Mouse (Mus musculus) hindbrain, embryonic 14.5 days (tissue): ENCODE results near the gene Ntrk2. TPM values are rescaled to one million over a fixed set of nuclear protein-coding genes. Genes with fewer than 3 reads are reported as not detected.
A peak's percentile ranks its signal among the peaks of the same experiment; 100 is the strongest.

Experiments used
- ATAC-seq: fragments of 200-750 bp; cut with Nextera tagmentation; 2 replicates; pipeline ENCODE4 v1.8.0; 2017; ENCODE audit warnings: moderate number of reproducible peaks, mild to moderate bottlenecking, moderate TSS enrichment, moderate library complexity; ENCODE audit not compliant: low FRiP score
- DNase-seq: peaks from one replicate; pipeline ENCODE4 v3.0.0-alpha.2; 2015; ENCODE audit warnings: low spot score
- H3K27ac ChIP-seq: fragments of 300-500 bp; sonication (generic); 2 replicates; pipeline ENCODE4 v1.5.1; 2014; ENCODE audit warnings: mild to moderate bottlenecking, moderate library complexity
- H3K27me3 ChIP-seq: fragments of 300-500 bp; sonication (generic); 2 replicates; pipeline ENCODE4 v1.6.1; 2014; ENCODE audit warnings: mild to moderate bottlenecking, low read length, mixed read lengths; ENCODE audit not compliant: control insufficient read depth, insufficient read depth
- H3K36me3 ChIP-seq: fragments of 300-500 bp; sonication (generic); replicated peaks from 2 replicates; pipeline ENCODE4 v1.6.1; 2014; ENCODE audit not compliant: control insufficient read depth, insufficient read depth
- H3K4me1 ChIP-seq: fragments of 300-500 bp; sonication (generic); replicated peaks from 2 replicates; pipeline ENCODE4 v1.6.1; 2014; ENCODE audit warnings: antibody characterized with exemption, low read length, mixed read lengths; ENCODE audit not compliant: control insufficient read depth, insufficient read depth
- H3K4me2 ChIP-seq: fragments of 300-500 bp; sonication (generic); replicated peaks from 2 replicates; pipeline ENCODE4 v1.6.1; 2014; ENCODE audit warnings: mild to moderate bottlenecking, moderate library complexity
- H3K4me3 ChIP-seq: fragments of 300-500 bp; sonication (generic); replicated peaks from 2 replicates; pipeline ENCODE4 v1.5.1; 2014; ENCODE audit warnings: mild to moderate bottlenecking, low read length
- H3K9ac ChIP-seq: fragments of 300-500 bp; sonication (generic); 2 replicates; pipeline ENCODE4 v1.6.1; 2014
- H3K9me3 ChIP-seq: fragments of 300-500 bp; sonication (generic); 2 replicates; pipeline ENCODE4 v1.6.1; 2016; ENCODE audit warnings: low read length; ENCODE audit not compliant: control insufficient read depth
- WGBS: fragments of 180-500 bp; shearing (Covaris S2); extraction: QIAGEN DNeasy Blood & Tissue Kit; methylation state at CpG from one replicate; pipeline ENCODE4 v1.1.7; 2014; 5-methylcytosine and 5-hydroxymethylcytosine counted together
- polyA plus RNA-seq: library from polyadenylated mRNA; unstranded; fragments of >200 nt; fragmentation: Nextera tagmentation; extraction: Ambion mirVana; gene quantifications from 2 replicates; pipeline ENCODE4 v1.2.1, GENCODE M21; 2014

The Ntrk2 gene
- polyA plus RNA-seq, 1 experiment from 2014 or later = 108 TPM

DNA sequence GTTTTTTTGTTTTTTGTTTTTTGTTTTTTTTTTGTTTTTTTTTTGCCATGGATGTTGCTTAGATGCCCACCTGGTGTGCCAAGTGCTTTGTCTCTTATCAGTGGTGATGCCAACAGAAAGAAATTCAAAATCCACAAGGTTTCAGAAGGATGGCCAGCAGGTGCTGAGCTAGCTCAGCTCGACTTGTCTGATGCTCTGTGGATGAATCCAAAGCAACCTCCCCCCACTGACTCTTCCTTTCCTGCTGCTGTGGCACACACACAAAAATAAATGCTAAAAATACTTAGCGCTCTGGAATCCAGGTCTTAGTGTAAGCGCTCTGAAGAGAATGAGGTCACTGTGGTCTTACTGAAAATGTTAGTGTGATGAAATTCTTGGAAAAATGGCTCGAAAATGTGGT is 28.4 kb downstream of the Ntrk2 start:
- Histone ChIP-seq H3K27me3 (no peaks in the 10 kb centered on the region), H3K4me2 (no peak overlapping the region), H3K27ac (no peak overlapping the region), H3K4me1 (0 out of 2 replicates have a peak, but pooled peaks cover 4% of the 10 kb centered on the region), H3K36me3 (peaks cover 16% of the 10 kb centered on the region), H3K9me3 (no peaks in the 10 kb centered on the region), H3K4me3 (no peak overlapping the region), H3K9ac (no peak overlapping the region)
- 79% methylated on average over 4 of the region's 4 CpGs for WGBS
- ATAC-seq = no peak
- no peak for DNase-seq

DNA sequence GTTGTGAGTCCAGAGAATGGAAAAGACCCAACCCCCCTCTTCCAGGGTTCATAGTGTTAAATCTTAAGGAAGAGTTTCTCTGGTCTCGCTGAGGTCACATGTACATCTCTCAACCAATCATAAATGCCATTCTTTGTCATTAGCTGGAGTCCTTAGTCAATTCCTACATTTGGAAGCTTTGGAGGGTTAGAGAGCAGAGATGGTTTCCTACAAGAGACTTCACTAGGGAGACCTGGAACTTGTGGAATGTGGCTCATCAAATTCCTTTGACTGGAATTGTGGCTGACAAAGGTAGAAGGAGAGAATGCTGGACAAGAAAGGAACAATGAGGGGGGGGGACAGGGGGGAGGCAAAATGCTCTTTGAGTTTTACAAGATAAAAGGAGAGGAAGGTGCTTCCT is 30.5 kb downstream of the Ntrk2 start:
- Histone ChIP-seq H3K36me3 (peaks cover 20% of the 10 kb centered on the region), H3K4me3 (no peak overlapping the region), H3K9me3 (no peaks in the 10 kb centered on the region), H3K9ac (no peak overlapping the region), H3K4me1 (0 out of 2 replicates have a peak, but pooled peaks cover 9% of the 10 kb centered on the region), H3K27ac (no peak overlapping the region), H3K27me3 (no peaks in the 10 kb centered on the region), H3K4me2 (no peak overlapping the region)
- DNase-seq = no peak
- WGBS = 98% methylated on average over 1 of the region's 1 CpGs
- no peak for ATAC-seq

DNA sequence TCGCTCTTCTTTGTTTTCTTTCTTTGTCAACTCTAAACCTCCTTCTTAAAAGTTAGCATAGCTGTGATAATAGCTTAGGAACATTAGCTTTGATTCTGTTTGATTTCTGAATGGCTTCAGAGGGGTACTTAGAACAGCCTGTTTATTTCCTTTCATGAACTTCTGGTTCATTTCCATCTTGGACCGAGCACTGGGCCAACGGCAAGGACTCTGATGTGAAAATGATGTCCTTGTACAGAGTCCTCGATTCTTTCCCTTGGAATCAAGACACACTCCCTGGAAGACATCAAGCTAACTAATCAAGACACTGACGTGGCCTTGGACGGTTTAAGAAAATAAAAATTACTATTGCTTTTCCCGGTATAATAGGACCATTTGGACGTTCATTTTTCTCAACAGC is 31.7 kb downstream of the Ntrk2 start:
- H3K4me3 ChIP-seq = no peak overlapping the region
- no peak for ATAC-seq
- H3K4me2 ChIP-seq = no peak overlapping the region
- H3K36me3 ChIP-seq = peaks cover 24% of the 10 kb centered on the region
- DNase-seq = no peak
- H3K4me1 ChIP-seq = 0 out of 2 replicates have a peak, but pooled peaks cover 5% of the 10 kb centered on the region
- 92% methylated on average over 8 of the region's 8 CpGs for WGBS
- H3K27me3 ChIP-seq = no peaks in the 10 kb centered on the region
- H3K9ac ChIP-seq = no peak overlapping the region
- H3K27ac ChIP-seq = no peak overlapping the region
- H3K9me3 ChIP-seq = no peaks in the 10 kb centered on the region

DNA sequence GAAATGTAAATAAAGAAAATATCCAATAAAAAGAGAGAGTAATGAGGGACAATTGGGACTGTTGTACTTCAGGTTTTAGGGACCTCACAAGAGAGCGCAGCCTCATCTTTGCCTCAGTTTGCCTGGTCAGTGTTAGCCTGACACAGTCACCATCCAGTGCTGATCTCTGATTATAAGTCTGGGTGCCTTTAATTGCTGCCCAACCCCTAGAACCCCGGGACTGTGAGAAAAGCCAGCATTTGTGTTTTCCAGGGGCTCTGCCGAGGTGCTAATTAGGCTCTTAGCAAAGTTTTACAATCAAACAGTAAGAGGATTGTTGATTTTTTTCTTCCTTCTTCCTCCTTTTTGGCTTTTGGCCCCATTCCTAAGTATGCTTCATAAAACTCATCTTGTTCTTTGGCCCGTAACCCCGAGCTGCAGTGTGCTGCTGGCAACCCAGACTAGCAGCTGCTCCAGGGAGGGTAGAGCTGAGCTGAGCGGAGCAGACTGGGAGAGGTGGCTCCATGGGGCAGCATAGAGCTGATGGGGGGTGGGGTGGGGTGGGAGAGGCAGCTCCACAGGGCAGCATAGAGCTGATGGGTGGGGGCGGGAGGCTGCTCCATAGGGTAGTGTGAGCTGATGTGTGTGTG is 34.5 kb downstream of the Ntrk2 start:
- peak; percentile 73; the same call in 1 of the 2 replicates for ATAC-seq
- Histone ChIP-seq H3K4me2 (no peak overlapping the region), H3K9me3 (no peaks in the 10 kb centered on the region), H3K4me3 (no peak overlapping the region), H3K4me1 (0 out of 2 replicates have a peak, but pooled peaks cover 8% of the 10 kb centered on the region), H3K27ac (no peak overlapping the region), H3K36me3 (peaks cover 27% of the 10 kb centered on the region), H3K27me3 (no peaks in the 10 kb centered on the region), H3K9ac (no peak overlapping the region)
- peak; percentile 52 for DNase-seq
- 39% methylated on average over 7 of the region's 7 CpGs for WGBS

DNA sequence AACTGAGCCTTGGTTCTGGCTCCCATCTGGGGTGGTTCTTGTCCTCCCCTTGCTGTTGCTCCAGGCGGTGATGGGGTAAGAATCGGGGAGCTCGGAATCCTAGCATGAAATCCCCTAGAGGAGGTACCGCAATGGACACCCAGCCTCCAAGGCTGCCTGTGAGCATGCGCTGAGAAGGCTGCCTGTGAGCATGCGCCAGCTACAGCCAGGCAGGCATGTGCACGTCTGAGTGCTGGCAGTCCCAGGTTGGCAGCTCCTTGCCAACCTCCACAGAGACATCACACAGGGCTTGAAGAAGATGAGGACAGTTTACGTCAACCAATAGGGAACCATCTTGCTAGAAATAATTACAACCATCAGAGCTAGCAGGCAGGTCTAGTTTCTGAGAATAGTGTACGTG is 37.5 kb downstream of the Ntrk2 start:
- H3K9ac ChIP-seq = no peak overlapping the region
- peaks cover 44% of the 10 kb centered on the region for H3K36me3 ChIP-seq
- 84% methylated on average over 9 of the region's 9 CpGs for WGBS
- H3K9me3 ChIP-seq = no peaks in the 10 kb centered on the region
- H3K27me3 ChIP-seq = no peaks in the 10 kb centered on the region
- 0 out of 2 replicates have a peak, but pooled peaks cover 9% of the 10 kb centered on the region for H3K4me1 ChIP-seq
- H3K4me3 ChIP-seq = no peak overlapping the region
- no peak overlapping the region for H3K27ac ChIP-seq
- no peak for ATAC-seq
- no peak for DNase-seq
- no peak overlapping the region for H3K4me2 ChIP-seq

DNA sequence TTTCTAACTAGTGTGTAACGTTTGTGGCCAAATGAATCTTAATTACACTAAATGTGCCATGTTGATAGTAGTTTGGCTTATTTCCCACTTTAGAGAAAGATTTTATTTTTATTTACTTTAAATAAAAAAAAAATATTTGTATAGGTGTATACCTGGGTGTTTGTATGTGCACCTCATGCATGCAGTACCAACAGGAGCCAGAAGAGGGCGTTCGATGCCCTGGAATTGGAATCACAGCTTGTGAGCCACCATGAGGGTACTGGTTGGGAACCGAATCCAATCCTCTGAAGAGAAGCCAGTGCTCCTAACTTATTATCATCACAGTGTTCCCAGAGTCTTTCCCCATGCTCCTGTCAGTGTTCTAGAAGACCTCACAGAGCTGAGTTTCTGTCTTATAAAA is 42.2 kb downstream of the Ntrk2 start:
- Histone ChIP-seq H3K4me3 (no peak overlapping the region), H3K9ac (no peak overlapping the region), H3K27me3 (no peaks in the 10 kb centered on the region), H3K36me3 (peaks cover 32% of the 10 kb centered on the region), H3K4me2 (no peak overlapping the region), H3K4me1 (0 out of 2 replicates have a peak, but pooled peaks cover 4% of the 10 kb centered on the region), H3K27ac (no peak overlapping the region), H3K9me3 (no peaks in the 10 kb centered on the region)
- DNase-seq = no peak
- WGBS = 88% methylated on average over 4 of the region's 4 CpGs
- ATAC-seq = no peak

DNA sequence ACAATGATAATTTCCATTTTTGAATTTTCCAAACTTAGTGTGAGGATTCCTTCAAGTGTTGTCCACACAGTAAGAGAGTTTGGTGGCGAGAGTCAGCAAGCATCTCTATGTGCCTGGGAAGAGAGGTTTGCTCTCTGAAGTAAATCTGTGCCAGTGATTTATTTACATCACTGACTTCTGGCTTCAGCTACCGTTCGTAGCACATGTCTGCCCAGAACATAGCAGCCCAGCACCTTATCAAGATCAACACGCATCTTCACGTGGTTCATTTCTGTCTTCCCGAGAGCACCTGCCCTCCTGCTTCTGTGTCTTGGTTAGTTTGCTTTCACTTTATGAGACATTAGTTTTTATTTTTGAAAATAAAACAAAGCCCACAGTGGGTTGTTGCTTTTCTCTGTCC is 47.3 kb downstream of the Ntrk2 start:
- H3K27me3 ChIP-seq = no peaks in the 10 kb centered on the region
- ATAC-seq (no peak), DNase-seq (no peak)
- no peak overlapping the region for H3K4me2 ChIP-seq
- H3K36me3 ChIP-seq = peaks cover 6% of the 10 kb centered on the region
- WGBS = 87% methylated on average over 6 of the region's 6 CpGs
- H3K27ac ChIP-seq = no peak overlapping the region
- no peaks in the 10 kb centered on the region for H3K4me1 ChIP-seq
- no peak overlapping the region for H3K4me3 ChIP-seq
- H3K9me3 ChIP-seq = no peaks in the 10 kb centered on the region
- H3K9ac ChIP-seq = no peak overlapping the region

DNA sequence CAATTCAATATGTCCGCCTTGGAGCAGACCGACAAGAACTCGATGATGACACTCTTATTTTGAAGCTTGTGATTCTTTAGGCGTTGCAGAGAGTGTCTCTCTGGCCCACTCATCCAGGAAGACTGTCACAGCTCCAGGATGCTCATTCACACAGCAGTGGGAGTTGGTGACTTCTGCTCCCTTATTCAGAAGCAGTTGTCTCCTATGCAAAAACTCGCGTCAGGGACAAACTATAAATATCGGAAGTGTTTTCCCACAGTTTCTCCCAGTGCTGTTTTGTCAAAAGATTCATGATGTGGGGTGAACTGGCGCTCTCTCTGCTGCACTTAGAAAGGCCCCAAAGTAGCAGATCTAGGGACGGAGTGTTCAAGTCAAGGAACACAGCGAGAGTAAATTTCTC is 59.9 kb downstream of the Ntrk2 start:
- ATAC-seq (no peak), DNase-seq (no peak)
- H3K9ac ChIP-seq = no peak overlapping the region
- no peak overlapping the region for H3K27ac ChIP-seq
- WGBS = 93% methylated on average over 10 of the region's 10 CpGs
- no peak overlapping the region for H3K4me3 ChIP-seq
- H3K4me2 ChIP-seq = no peak overlapping the region
- no peaks in the 10 kb centered on the region for H3K4me1 ChIP-seq
- peaks cover 36% of the 10 kb centered on the region for H3K36me3 ChIP-seq
- H3K9me3 ChIP-seq = no peaks in the 10 kb centered on the region
- no peaks in the 10 kb centered on the region for H3K27me3 ChIP-seq

DNA sequence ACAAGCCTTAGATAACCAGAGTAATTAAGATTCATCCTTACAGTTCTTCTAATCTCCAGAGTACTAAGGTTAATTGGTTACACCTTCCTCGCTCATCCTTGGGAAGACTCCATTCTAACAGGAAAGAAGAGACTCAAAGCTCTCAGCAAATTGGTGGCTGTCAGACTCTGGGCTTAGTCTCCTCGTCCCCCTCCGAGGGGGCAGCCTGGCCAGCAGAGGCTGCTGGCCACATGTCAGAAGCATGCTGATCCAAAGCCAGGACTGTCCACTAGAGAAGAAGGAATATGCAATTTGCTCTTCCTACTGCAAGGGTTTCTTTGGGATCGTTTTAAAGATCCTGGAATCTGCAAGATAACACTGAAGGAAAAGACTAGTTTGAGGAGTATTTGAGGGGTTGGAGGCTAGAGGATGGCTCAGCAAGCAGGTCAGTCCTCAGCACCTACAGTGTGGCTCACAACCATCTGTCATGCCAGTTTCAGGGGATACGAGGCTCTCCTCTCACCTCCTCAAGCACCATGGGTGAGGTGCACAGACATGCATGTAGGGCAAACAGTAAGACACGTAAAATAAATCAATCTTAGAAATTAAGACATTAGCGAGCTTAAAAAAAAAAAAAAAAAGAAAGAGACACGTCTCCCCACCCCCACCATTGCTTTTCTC is 60.5 kb downstream of the Ntrk2 start:
- H3K27ac ChIP-seq = no peak overlapping the region
- ATAC-seq = no peak
- H3K27me3 ChIP-seq = no peaks in the 10 kb centered on the region
- DNase-seq = no peak
- H3K4me2 ChIP-seq = no peak overlapping the region
- no peaks in the 10 kb centered on the region for H3K9me3 ChIP-seq
- peaks cover 31% of the 10 kb centered on the region for H3K36me3 ChIP-seq
- no peak overlapping the region for H3K4me3 ChIP-seq
- 89% methylated on average over 8 of the region's 8 CpGs for WGBS
- no peak overlapping the region for H3K9ac ChIP-seq
- H3K4me1 ChIP-seq = no peaks in the 10 kb centered on the region
